Comparison of ENCODE assay signal across 18 mouse cellular contexts in genomic region chr9:87895526-87895925, GRCm38 (mm10).
"Had no signal": no experiment of that assay in that cellular context is flagged by ENCODE, and none has a peak within 500 bp of the region (broad histone marks: within the 10 kb centered on the region; RNA-seq: fewer than 3 reads in every experiment).

No protein-coding gene starts in this region.

- H3K27me3 ChIP-seq: lung, embryonic 15.5 days; megakaryocyte, embryonic 14.5 days; midbrain, embryonic 13.5 days; midbrain, embryonic 15.5 days; neural tube, embryonic 12.5 days; stomach, embryonic 15.5 days had no signal

- DNase-seq: liver, postnatal 0 days; lung, adult 2 months; lung, postnatal 14 days; lung, postnatal 36 days; right cerebral cortex, postnatal 14 days; thymus, adult 2 months; thymus, postnatal 25 days; thymus, postnatal 4 days had no signal

- H3K4me1 ChIP-seq: lung, embryonic 15.5 days; megakaryocyte, embryonic 14.5 days; stomach, embryonic 15.5 days had no signal

- H3K9me3 ChIP-seq: lung, embryonic 15.5 days; midbrain, embryonic 13.5 days; midbrain, embryonic 15.5 days; neural tube, embryonic 12.5 days; stomach, embryonic 15.5 days had no signal

- H3K4me2 ChIP-seq: lung, embryonic 15.5 days; midbrain, embryonic 11.5 days; midbrain, embryonic 13.5 days; midbrain, embryonic 15.5 days; neural tube, embryonic 12.5 days; stomach, embryonic 15.5 days had no signal

- H3K27ac ChIP-seq: lung, embryonic 15.5 days; macrophage; midbrain, embryonic 13.5 days; midbrain, embryonic 15.5 days; neural tube, embryonic 12.5 days; stomach, embryonic 15.5 days; stomach, postnatal 0 days had no signal

- H3K9ac ChIP-seq: liver, postnatal 0 days; lung, embryonic 15.5 days; midbrain, embryonic 13.5 days; midbrain, embryonic 15.5 days; neural tube, embryonic 12.5 days; stomach, embryonic 15.5 days had no signal

- ATAC-seq: liver, postnatal 0 days; lung, postnatal 0 days; midbrain, embryonic 13.5 days; midbrain, embryonic 15.5 days had no signal

- H3K36me3 ChIP-seq: lung, embryonic 15.5 days; midbrain, embryonic 13.5 days; midbrain, embryonic 15.5 days; neural tube, embryonic 12.5 days; stomach, embryonic 15.5 days had no signal

- H3K4me3 ChIP-seq: lung, embryonic 15.5 days; megakaryocyte, embryonic 14.5 days; midbrain, embryonic 13.5 days; midbrain, embryonic 15.5 days; neural tube, embryonic 12.5 days; stomach, embryonic 15.5 days had no signal
